Mouse (Mus musculus): ENCODE results near the gene Tmem202. TPM values are rescaled to one million over a fixed set of nuclear protein-coding genes. Genes with fewer than 3 reads are reported as not detected.

Tmem202 gene
- 0.24 TPM in 1 of 2 replicates, not detected in the other for polyA plus RNA-seq (2015; fragmentation: Nextera tagmentation; extraction: Ambion mirVana)

DNA sequence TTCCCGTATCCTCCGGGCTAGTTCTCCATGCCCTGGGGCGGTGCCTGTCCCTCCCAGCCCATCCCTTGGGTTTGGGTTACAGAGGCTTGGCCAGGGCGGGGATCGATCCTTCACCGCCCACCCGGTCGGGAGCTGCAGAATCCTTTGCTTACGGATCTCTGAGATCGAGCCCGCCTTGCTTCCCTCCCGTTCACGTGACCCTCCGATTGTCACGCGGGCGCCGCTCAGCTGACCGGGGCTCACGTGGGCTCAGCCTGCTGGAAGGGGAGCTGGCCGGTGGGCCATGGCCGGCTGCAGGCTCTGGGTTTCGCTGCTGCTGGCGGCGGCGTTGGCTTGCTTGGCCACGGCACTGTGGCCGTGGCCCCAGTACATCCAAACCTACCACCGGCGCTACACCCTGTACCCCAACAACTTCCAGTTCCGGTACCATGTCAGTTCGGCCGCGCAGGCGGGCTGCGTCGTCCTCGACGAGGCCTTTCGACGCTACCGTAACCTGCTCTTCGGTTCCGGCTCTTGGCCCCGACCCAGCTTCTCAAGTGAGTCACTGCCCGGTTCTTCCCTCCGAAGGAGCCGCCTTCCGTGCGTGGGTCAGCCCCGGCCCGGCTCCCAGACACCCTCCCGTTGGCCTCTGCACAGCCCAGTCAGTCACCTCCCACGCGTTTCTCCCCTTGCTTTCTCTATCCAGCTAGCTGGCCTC lies at the start of gene Tmem202, which contains the start of gene Hexa:
TSS of gene Tmem202 (minus strand) at position 407 of the 697 bp plus-strand sequence.
TSS of gene Hexa (plus strand) at position 100 of the 697 bp plus-strand sequence.
- Histone ChIP-seq H3K4me1 (replicated peaks) (peaks cover 34% of the 10 kb centered on the region), H3K9ac (peak within 1 kb of the TSS; percentile 86), H3K4me2 (peak within 1 kb of the TSS; percentile 91), H3K9me3 (no peaks in the 10 kb centered on the region), H3K36me3 (no peaks in the 10 kb centered on the region), H3K27ac (replicated peaks) (0 out of 2 replicates have a peak within 1 kb of the TSS, but pooled peaks have one; percentile 18), H3K27me3 (peaks cover 7% of the 10 kb centered on the region; the same call in 1 of the 2 replicates), H3K4me3 (peak within 1 kb of the TSS; percentile 71)
- ATAC-seq (ENCODE audit: low read depth): peak; percentile 93
- WGBS: 4% methylated on average over 55 of the region's 55 CpGs

DNA sequence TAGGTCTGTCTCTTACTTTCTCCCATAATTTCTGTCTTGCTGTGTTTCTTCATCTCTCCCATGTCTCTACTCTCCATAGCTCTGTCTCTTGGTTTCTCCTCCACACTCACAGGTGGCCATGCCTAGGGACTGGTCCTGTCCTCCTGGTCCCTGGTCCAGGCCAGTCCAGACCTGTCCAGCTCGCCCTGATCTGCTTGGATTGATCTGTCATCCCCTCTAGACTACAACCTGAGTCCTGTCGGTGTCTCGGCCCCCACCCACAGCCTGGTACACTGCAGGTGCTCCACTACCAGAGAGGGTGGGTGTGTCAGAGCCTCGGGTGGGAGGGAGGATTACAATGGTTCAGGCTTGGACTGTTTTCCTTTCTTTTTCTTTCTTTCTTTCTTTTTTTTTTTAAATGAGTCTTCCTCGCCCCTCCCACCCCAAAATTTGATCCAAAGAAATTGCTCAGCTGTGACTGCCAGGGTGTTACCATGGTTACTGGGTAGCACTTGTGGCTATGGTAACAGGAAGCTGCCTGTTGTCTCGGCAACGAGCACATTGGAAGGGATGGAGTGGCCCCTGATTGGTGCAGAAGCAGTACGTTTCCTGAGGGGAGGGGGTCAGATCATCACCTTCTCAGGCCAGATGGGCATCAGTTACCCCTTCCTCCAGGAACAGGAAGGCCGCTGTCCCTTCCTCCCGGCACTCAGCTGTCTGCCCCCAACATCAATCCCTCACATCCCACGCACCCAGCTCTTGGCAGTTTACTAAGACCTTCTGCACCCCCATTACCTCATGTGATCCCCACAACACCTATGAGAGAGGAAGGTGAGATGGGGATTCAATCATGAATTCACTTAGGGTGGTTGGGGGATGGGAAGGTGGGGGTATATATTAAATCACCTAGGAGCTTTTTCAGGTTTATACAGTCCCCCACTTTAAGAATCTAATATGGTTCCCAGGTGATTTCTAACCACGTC lies 49.3 kb upstream of the Tmem202 start:
- H3K4me2 ChIP-seq: peak overlapping the region; percentile 46
- no peak overlapping the region for H3K9ac ChIP-seq
- H3K27ac ChIP-seq (replicated peaks): peak overlapping the region; percentile 73
- 0 out of 2 replicates have a peak overlapping the region, but pooled peaks have one; percentile 7 for H3K4me3 ChIP-seq
- peaks cover 25% of the 10 kb centered on the region for H3K27me3 ChIP-seq
- ATAC-seq (ENCODE audit: low read depth): peak; percentile 81
- WGBS: 28% methylated on average over 12 of the region's 12 CpGs
- no peaks in the 10 kb centered on the region for H3K36me3 ChIP-seq
- peaks cover 32% of the 10 kb centered on the region for H3K4me1 ChIP-seq (replicated peaks)
- no peaks in the 10 kb centered on the region for H3K9me3 ChIP-seq

DNA sequence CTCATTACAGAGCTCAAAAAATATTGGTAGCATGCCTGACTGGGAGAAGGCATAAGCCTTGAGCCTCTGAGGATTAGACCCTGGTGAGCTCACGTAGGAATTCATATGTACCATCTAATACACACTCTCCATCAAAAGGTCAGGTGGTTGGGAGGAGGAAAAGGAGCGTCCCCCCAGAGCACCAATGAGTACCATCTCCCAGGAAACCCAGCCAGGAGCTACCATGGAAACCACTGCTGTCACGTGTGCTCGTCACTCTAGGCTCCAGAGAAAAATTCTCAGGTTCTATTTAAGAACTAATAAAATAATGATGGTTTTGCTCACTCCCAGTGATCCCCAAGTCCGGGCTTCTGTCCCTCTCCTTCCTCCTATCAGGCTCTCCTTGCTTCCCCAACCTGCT lies 48.6 kb upstream of the Tmem202 start:
- peaks cover 32% of the 10 kb centered on the region for H3K4me1 ChIP-seq (replicated peaks)
- no peak overlapping the region for H3K9ac ChIP-seq
- H3K4me3 ChIP-seq: no peak overlapping the region
- peak; percentile 32; the same call in 1 of the 2 replicates for ATAC-seq (ENCODE audit: low read depth)
- H3K27ac ChIP-seq (replicated peaks): peak overlapping the region; percentile 73
- WGBS: 55% methylated on average over 5 of the region's 5 CpGs
- peaks cover 25% of the 10 kb centered on the region for H3K27me3 ChIP-seq
- H3K9me3 ChIP-seq: no peaks in the 10 kb centered on the region
- peak overlapping the region; percentile 46 for H3K4me2 ChIP-seq
- H3K36me3 ChIP-seq: no peaks in the 10 kb centered on the region

DNA sequence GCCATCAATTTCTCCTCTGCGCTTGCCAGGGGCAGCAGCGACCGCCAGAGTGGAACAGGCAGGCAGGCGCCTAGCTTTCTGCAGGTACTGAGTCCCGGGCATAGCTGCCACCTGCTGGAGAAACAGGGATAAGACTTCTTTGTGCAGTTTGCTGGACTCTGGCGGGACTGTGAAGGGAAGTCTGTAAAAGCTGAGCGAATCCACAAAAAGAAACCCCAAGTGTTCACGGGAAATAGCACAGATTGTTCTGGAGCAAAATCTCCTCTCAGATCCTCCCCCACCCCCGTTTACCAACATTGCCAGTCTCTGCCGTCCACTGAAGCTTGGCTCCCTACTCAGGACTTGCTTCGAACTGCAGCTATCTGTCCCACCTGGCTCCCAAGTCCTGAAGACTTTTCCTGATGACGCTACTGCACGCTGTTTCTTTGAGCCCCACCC lies 45.2 kb upstream of the Tmem202 start:
- Histone ChIP-seq H3K36me3 (no peaks in the 10 kb centered on the region), H3K9me3 (no peaks in the 10 kb centered on the region), H3K27me3 (peaks cover 33% of the 10 kb centered on the region), H3K4me3 (peak overlapping the region; percentile 17), H3K27ac (replicated peaks) (no peak overlapping the region), H3K4me2 (peak overlapping the region; percentile 43), H3K9ac (0 out of 2 replicates have a peak overlapping the region, but pooled peaks have one; percentile 31), H3K4me1 (replicated peaks) (peaks cover 31% of the 10 kb centered on the region)
- peak; percentile 32; the same call in 1 of the 2 replicates for ATAC-seq (ENCODE audit: low read depth)
- WGBS: 6% methylated on average over 13 of the region's 13 CpGs

DNA sequence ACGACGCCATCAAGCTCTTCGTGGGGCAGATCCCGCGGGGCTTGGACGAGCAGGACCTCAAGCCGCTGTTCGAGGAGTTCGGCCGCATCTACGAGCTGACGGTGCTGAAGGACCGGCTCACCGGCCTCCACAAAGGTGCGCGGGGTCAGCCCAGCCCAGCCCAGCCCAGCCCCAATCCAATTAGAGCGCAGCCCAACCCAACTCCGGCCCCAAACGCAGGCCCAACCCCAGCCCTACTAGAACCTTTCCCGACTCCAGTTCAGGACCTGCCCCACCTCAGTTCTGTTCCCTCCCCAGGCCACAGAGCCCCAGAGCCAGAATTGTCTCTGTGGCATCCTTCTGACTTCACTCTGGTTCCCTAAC lies 38.8 kb upstream of the Tmem202 start:
- peak overlapping the region; percentile 58 for H3K4me3 ChIP-seq
- peak overlapping the region; percentile 70 for H3K27ac ChIP-seq (replicated peaks)
- H3K36me3 ChIP-seq: no peaks in the 10 kb centered on the region
- peaks cover 46% of the 10 kb centered on the region for H3K27me3 ChIP-seq
- peaks cover 26% of the 10 kb centered on the region for H3K4me1 ChIP-seq (replicated peaks)
- H3K9ac ChIP-seq: peak overlapping the region; percentile 75
- no peaks in the 10 kb centered on the region for H3K9me3 ChIP-seq
- WGBS: 1% methylated on average over 20 of the region's 20 CpGs
- ATAC-seq (ENCODE audit: low read depth): peak; percentile 56
- peak overlapping the region; percentile 68 for H3K4me2 ChIP-seq

DNA sequence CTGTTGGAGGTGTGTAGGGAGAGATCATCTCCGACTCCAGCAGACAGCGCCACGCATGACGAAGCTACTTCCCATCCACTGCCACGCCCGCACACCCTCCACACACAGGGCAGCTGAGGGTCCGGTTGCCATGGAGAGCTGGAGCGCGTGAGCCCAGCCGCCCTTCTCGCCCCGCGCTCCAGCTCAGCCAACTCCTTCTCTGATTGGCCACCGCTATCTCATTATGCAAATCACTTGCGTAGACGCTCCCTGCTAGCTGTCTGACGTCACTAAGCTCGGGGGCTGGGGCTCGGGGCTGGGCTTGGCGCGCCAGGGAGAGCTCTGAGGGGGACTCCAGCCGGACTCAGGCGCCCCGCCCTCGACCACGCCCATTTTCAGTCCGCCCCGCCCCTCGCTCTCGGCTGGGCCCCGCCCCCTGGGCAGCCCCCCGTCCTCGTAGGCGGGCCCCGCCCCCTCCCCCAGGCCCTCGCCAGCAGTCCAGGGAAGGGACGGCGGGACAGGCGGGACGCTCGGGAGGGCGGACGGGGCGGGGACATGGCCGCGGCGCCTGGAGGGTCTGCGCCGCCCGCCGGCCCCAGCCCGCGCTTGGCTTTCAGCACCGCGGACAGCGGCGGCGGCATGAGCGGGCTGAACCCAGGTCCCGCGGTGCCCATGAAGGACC lies 38.3 kb upstream of the Tmem202 start, which contains the start of gene Celf6:
TSS of gene Celf6 (plus strand) at position 74 of the 661 bp plus-strand sequence.
- Histone ChIP-seq H3K9ac (peak within 1 kb of the TSS; percentile 75), H3K9me3 (no peaks in the 10 kb centered on the region), H3K27me3 (peaks cover 46% of the 10 kb centered on the region), H3K27ac (replicated peaks) (peak within 1 kb of the TSS; percentile 70), H3K4me1 (replicated peaks) (peaks cover 26% of the 10 kb centered on the region), H3K4me3 (peak within 1 kb of the TSS; percentile 58), H3K36me3 (no peaks in the 10 kb centered on the region), H3K4me2 (peak within 1 kb of the TSS; percentile 68)
- peak; percentile 98 for ATAC-seq (ENCODE audit: low read depth)
- under 1% methylated on average over 54 of the region's 61 CpGs for WGBS

DNA sequence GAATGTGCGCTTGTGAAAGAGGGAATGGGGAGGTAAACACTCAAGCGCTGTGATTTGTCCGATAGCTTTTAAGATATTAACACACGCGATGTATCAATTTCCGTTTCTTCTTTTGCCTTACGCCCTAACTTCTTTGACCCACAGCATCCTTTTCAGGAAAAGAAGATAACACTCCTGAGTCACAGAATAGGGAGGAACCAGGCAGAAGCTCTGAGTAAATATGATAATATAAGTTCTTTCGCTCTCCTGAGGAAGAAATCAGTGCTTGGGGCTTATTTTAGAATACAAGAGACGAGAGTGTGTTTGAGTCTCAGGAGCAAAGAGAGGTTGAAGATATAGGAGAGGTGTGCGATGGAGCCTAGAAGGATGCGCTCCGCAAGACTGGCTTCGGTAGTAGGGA lies 37.8 kb upstream of the Tmem202 start:
- H3K9ac ChIP-seq: peak overlapping the region; percentile 39
- ATAC-seq (ENCODE audit: low read depth): no peak

DNA sequence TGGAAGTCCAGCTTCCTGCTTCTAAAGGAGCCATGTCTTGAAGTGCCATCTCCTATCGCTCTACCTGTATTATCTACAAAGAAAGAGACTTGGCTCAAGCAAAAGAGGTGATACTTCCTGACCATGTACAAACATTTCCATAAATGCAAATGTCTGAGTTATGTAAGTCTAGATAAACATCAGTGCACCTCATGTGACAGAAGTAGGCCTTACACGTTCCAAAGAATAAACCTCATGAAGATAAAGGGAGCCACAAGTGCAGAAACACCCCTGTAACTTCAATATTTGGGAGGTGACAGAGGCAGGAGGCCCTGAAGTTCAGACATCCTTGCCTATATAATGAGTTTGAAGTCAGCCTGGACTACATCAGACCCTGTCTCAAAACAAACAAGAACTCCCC lies 32.2 kb upstream of the Tmem202 start:
- H3K4me1 ChIP-seq (replicated peaks): peaks cover under 1% of the 10 kb centered on the region; the same call in 1 of the 2 replicates
- H3K9me3 ChIP-seq: no peaks in the 10 kb centered on the region
- H3K27ac ChIP-seq (replicated peaks): no peak overlapping the region
- H3K4me3 ChIP-seq: no peak overlapping the region
- no peak overlapping the region for H3K4me2 ChIP-seq
- no peaks in the 10 kb centered on the region for H3K36me3 ChIP-seq
- no peak for ATAC-seq (ENCODE audit: low read depth)
- WGBS: 77% methylated on average over 2 of the region's 2 CpGs
- H3K27me3 ChIP-seq: peaks cover 20% of the 10 kb centered on the region
- H3K9ac ChIP-seq: no peak overlapping the region

More for the DNA sequence above, 37.8 kb upstream of the Tmem202 start:
- peaks cover 26% of the 10 kb centered on the region for H3K4me1 ChIP-seq (replicated peaks)
- H3K9me3 ChIP-seq: no peaks in the 10 kb centered on the region
- peak overlapping the region; percentile 67 for H3K27ac ChIP-seq (replicated peaks)
- H3K4me3 ChIP-seq: peak overlapping the region; percentile 58
- H3K36me3 ChIP-seq: no peaks in the 10 kb centered on the region
- H3K4me2 ChIP-seq: peak overlapping the region; percentile 68
- WGBS: 11% methylated on average over 13 of the region's 13 CpGs
- H3K27me3 ChIP-seq: peaks cover 44% of the 10 kb centered on the region

DNA sequence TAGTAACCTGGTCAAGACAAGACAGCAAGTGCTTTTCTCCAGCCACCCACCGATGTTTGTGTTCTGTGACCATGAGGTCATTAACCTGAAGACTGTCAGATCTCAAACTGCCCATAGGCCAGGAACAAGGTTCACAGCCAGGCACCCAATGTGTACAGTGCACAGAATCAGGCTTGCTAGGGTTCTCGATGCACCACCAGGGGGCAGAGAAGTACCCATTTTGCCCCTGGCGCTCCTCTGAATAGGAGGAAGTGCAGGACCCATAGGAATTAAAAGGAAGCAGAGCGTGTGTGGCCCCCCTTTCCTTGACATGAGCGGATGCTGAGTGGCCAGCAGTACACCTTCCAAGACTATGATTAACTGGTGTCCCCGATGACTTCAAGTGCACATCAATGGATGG lies 27.5 kb upstream of the Tmem202 start:
- H3K4me2 ChIP-seq: no peak overlapping the region
- peak; percentile 72 for ATAC-seq (ENCODE audit: low read depth)
- WGBS: 33% methylated on average over 6 of the region's 6 CpGs
- H3K27ac ChIP-seq (replicated peaks): no peak overlapping the region
- H3K9me3 ChIP-seq: no peaks in the 10 kb centered on the region
- H3K4me1 ChIP-seq (replicated peaks): no peaks in the 10 kb centered on the region
- H3K27me3 ChIP-seq: no peaks in the 10 kb centered on the region
- no peak overlapping the region for H3K4me3 ChIP-seq
- H3K36me3 ChIP-seq: peaks cover 33% of the 10 kb centered on the region
- H3K9ac ChIP-seq: no peak overlapping the region

DNA sequence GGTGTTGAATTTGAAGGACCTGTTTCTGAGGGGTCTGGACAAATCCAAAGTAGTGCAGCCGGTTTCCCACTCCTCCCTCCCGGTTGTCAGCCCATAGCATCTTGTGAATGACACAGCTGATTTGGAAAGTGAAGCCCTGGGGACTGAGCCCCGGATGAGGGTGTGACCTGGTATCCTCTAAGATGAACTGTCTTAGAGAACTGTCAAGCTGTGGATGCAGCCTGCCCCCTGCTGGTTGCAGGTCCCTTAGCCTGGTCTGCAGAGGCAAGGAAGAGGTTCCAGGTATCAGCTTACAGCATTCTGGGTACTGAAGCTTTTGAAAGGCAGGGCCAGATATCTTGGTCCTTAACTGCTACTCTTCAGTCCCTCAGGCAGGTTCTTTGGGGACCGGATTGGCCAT lies 26.0 kb upstream of the Tmem202 start:
- Histone ChIP-seq H3K4me1 (replicated peaks) (no peaks in the 10 kb centered on the region), H3K36me3 (peaks cover 46% of the 10 kb centered on the region), H3K4me2 (no peak overlapping the region), H3K27me3 (no peaks in the 10 kb centered on the region), H3K4me3 (no peak overlapping the region), H3K9me3 (no peaks in the 10 kb centered on the region), H3K27ac (replicated peaks) (no peak overlapping the region), H3K9ac (no peak overlapping the region)
- ATAC-seq (ENCODE audit: low read depth): no peak; the same call in 1 of the 2 replicates
- 25% methylated on average over 4 of the region's 4 CpGs for WGBS

DNA sequence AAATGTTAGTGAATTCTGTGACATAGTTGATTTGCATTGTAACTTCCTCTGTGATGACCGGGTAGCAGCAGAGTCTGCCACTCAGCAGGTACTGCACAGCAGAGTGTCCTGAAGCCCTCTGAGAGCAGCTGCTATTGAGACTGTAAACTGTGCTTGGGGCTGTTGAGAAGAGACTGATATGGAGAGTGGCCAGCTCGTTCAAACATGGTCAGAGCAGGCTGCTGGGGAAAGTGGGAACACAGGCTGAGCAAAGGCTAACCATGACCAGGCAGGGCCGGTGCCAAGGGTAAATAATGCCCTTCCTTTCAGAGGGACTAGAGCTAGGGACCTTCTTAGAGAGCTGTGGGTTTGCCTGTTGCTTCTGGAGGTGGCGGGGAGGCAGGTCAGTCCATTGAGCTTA lies 14.1 kb upstream of the Tmem202 start:
- H3K4me1 ChIP-seq (replicated peaks): no peaks in the 10 kb centered on the region
- H3K9ac ChIP-seq: no peak overlapping the region
- H3K4me2 ChIP-seq: no peak overlapping the region
- ATAC-seq (ENCODE audit: low read depth): no peak
- peaks cover 45% of the 10 kb centered on the region for H3K36me3 ChIP-seq
- no peak overlapping the region for H3K4me3 ChIP-seq
- WGBS: 90% methylated on average over 4 of the region's 4 CpGs
- H3K27me3 ChIP-seq: no peaks in the 10 kb centered on the region
- no peak overlapping the region for H3K27ac ChIP-seq (replicated peaks)
- H3K9me3 ChIP-seq: no peaks in the 10 kb centered on the region
